Comparison of ENCODE assay signal across 26 mouse cellular contexts in genomic region chr4:85257771-85258341, GRCm38 (mm10). TPM values are rescaled to one million over a fixed set of nuclear protein-coding genes. Genes with fewer than 3 reads are reported as not detected.
DNase-seq lines count a peak whose midpoint lies in the region; ATAC-seq and TF ChIP-seq lines count a peak whose summit lies in the region.
"Had no signal": no experiment of that assay in that cellular context is flagged by ENCODE, and none has a peak within 500 bp of the region (broad histone marks: within the 10 kb centered on the region; RNA-seq: fewer than 3 reads in every experiment).

No protein-coding gene starts in this region.

- no peak overlapping the region for H3K27ac ChIP-seq in hindbrain, embryonic 11.5 days (ENCODE audit: low read depth, low read length)
- H3K27ac ChIP-seq in hindbrain, embryonic 10.5 days: no peak overlapping the region
- H3K27ac ChIP-seq in midbrain, postnatal 0 days (ENCODE audit: low read depth, low read length): no peak overlapping the region
- H3K27ac ChIP-seq in midbrain, embryonic 11.5 days (ENCODE audit: low read depth, low read length): no peak overlapping the region
- H3K27ac ChIP-seq in forebrain, embryonic 11.5 days (ENCODE audit: low read depth, low read length): no peak overlapping the region
- no peak overlapping the region for H3K27ac ChIP-seq in heart, embryonic 12.5 days (ENCODE audit: poor library complexity, severe bottlenecking)
- H3K27ac ChIP-seq: embryonic facial prominence, embryonic 10.5 days; heart, embryonic 13.5 days; limb, embryonic 13.5 days; liver, embryonic 12.5 days; midbrain, embryonic 12.5 days had no signal

- no peaks in the 10 kb centered on the region for H3K4me1 ChIP-seq in hindbrain, embryonic 11.5 days (replicated peaks; ENCODE audit: control insufficient read depth, insufficient read depth, low read length)
- no peaks in the 10 kb centered on the region for H3K4me1 ChIP-seq in hindbrain, embryonic 10.5 days (replicated peaks)
- no peaks in the 10 kb centered on the region for H3K4me1 ChIP-seq in midbrain, postnatal 0 days (ENCODE audit: insufficient read depth, low read length)
- no peaks in the 10 kb centered on the region for H3K4me1 ChIP-seq in midbrain, embryonic 11.5 days (ENCODE audit: control insufficient read depth, insufficient read depth, low read length)
- no peaks in the 10 kb centered on the region for H3K4me1 ChIP-seq in forebrain, embryonic 11.5 days (replicated peaks; ENCODE audit: control insufficient read depth, insufficient read depth, low read length)
- H3K4me1 ChIP-seq in heart, embryonic 12.5 days (replicated peaks): no peaks in the 10 kb centered on the region
- H3K4me1 ChIP-seq: embryonic facial prominence, embryonic 10.5 days; heart, embryonic 13.5 days; limb, embryonic 13.5 days; liver, embryonic 12.5 days had no signal

- no peak for TF ChIP-seq CTCF in midbrain, postnatal 0 days (IDR thresholded peaks at IDR 0.05)

- no peak overlapping the region for H3K4me2 ChIP-seq in hindbrain, embryonic 11.5 days (replicated peaks; ENCODE audit: low read depth, low read length)
- H3K4me2 ChIP-seq in midbrain, postnatal 0 days (ENCODE audit: low read depth, low read length, poor library complexity, severe bottlenecking): no peak overlapping the region
- no peak overlapping the region for H3K4me2 ChIP-seq in midbrain, embryonic 11.5 days
- H3K4me2 ChIP-seq in forebrain, embryonic 11.5 days (ENCODE audit: low read depth, low read length, severe bottlenecking): no peak overlapping the region
- no peak overlapping the region for H3K4me2 ChIP-seq in heart, embryonic 12.5 days
- H3K4me2 ChIP-seq: heart, embryonic 13.5 days; limb, embryonic 13.5 days; liver, embryonic 12.5 days; midbrain, embryonic 12.5 days had no signal

- no peaks in the 10 kb centered on the region for H3K9me3 ChIP-seq in hindbrain, embryonic 11.5 days (ENCODE audit: control insufficient read depth, low read length)
- no peaks in the 10 kb centered on the region for H3K9me3 ChIP-seq in hindbrain, embryonic 10.5 days
- H3K9me3 ChIP-seq in midbrain, postnatal 0 days (ENCODE audit: low read length): no peaks in the 10 kb centered on the region
- no peaks in the 10 kb centered on the region for H3K9me3 ChIP-seq in midbrain, embryonic 11.5 days (ENCODE audit: control insufficient read depth, low read length)
- H3K9me3 ChIP-seq in forebrain, embryonic 11.5 days (ENCODE audit: control insufficient read depth, low read length): no peaks in the 10 kb centered on the region
- no peaks in the 10 kb centered on the region for H3K9me3 ChIP-seq in heart, embryonic 12.5 days (replicated peaks)
- H3K9me3 ChIP-seq: embryonic facial prominence, embryonic 10.5 days; heart, embryonic 13.5 days; limb, embryonic 13.5 days; liver, embryonic 12.5 days; midbrain, embryonic 12.5 days had no signal

- 80% methylated on average over 3 of the region's 4 CpGs for WGBS in hindbrain, embryonic 11.5 days
- 75% methylated on average over 4 of the region's 4 CpGs for WGBS in hindbrain, embryonic 10.5 days
- 85% methylated on average over 3 of the region's 4 CpGs for WGBS in midbrain, postnatal 0 days
- 88% methylated on average over 4 of the region's 4 CpGs for WGBS in midbrain, embryonic 11.5 days
- 88% methylated on average over 4 of the region's 4 CpGs for WGBS in forebrain, embryonic 11.5 days
- WGBS in heart, embryonic 12.5 days: 76% methylated on average over 4 of the region's 4 CpGs

- H3K36me3 ChIP-seq in hindbrain, embryonic 11.5 days (ENCODE audit: control insufficient read depth, insufficient read depth, low read length): no peaks in the 10 kb centered on the region
- no peaks in the 10 kb centered on the region for H3K36me3 ChIP-seq in hindbrain, embryonic 10.5 days
- no peaks in the 10 kb centered on the region for H3K36me3 ChIP-seq in midbrain, postnatal 0 days (ENCODE audit: insufficient read depth, low read length)
- no peaks in the 10 kb centered on the region for H3K36me3 ChIP-seq in midbrain, embryonic 11.5 days (ENCODE audit: control insufficient read depth, insufficient read depth, low read length)
- no peaks in the 10 kb centered on the region for H3K36me3 ChIP-seq in forebrain, embryonic 11.5 days (ENCODE audit: control insufficient read depth, insufficient read depth, low read length)
- no peaks in the 10 kb centered on the region for H3K36me3 ChIP-seq in heart, embryonic 12.5 days
- H3K36me3 ChIP-seq: embryonic facial prominence, embryonic 10.5 days; heart, embryonic 13.5 days; limb, embryonic 13.5 days; liver, embryonic 12.5 days; midbrain, embryonic 12.5 days had no signal

- no peak for DNase-seq in hindbrain, embryonic 11.5 days (ENCODE audit: low spot score)
- no peak for DNase-seq in hindbrain, embryonic 10.5 days (ENCODE audit: low spot score)
- peak; percentile 15 for DNase-seq in midbrain, postnatal 0 days (ENCODE audit: low spot score)
- DNase-seq in midbrain, embryonic 11.5 days (ENCODE audit: low spot score, missing footprints): no peak
- DNase-seq in cerebellum, postnatal 14 days: peak; percentile 63 to 85
- DNase-seq in forebrain, embryonic 11.5 days (ENCODE audit: low spot score): no peak
- no peak for DNase-seq in frontal cortex, postnatal 10 days (ENCODE audit: low spot score in 2 of 2)
- DNase-seq: adrenal gland, postnatal 14 days; gastrocnemius, postnatal 14 days; heart, adult 18-20 months; heart, postnatal 14 days; kidney, postnatal 36 days; lung, adult 18-20 months; lung, postnatal 14 days; right cerebral cortex, postnatal 25 days; spleen, adult 18-20 months had no signal

- H3K27me3 ChIP-seq in hindbrain, embryonic 11.5 days (ENCODE audit: control insufficient read depth, insufficient read depth, low read length): no peaks in the 10 kb centered on the region
- no peaks in the 10 kb centered on the region for H3K27me3 ChIP-seq in hindbrain, embryonic 10.5 days (ENCODE audit: insufficient read depth, poor library complexity, severe bottlenecking)
- H3K27me3 ChIP-seq in midbrain, postnatal 0 days (ENCODE audit: insufficient read depth, low read length): no peaks in the 10 kb centered on the region
- no peaks in the 10 kb centered on the region for H3K27me3 ChIP-seq in midbrain, embryonic 11.5 days (ENCODE audit: control insufficient read depth, insufficient read depth, low read length)
- H3K27me3 ChIP-seq in forebrain, embryonic 11.5 days (ENCODE audit: control insufficient read depth, insufficient read depth, low read length): no peaks in the 10 kb centered on the region
- no peaks in the 10 kb centered on the region for H3K27me3 ChIP-seq in heart, embryonic 12.5 days (replicated peaks)
- H3K27me3 ChIP-seq: heart, embryonic 13.5 days; limb, embryonic 13.5 days; liver, embryonic 12.5 days; midbrain, embryonic 12.5 days had no signal

- H3K9ac ChIP-seq in hindbrain, embryonic 11.5 days (ENCODE audit: low read depth, low read length): no peak overlapping the region
- H3K9ac ChIP-seq in midbrain, postnatal 0 days (replicated peaks; ENCODE audit: low read length, poor library complexity, severe bottlenecking): no peak overlapping the region
- no peak overlapping the region for H3K9ac ChIP-seq in midbrain, embryonic 11.5 days (ENCODE audit: low read length)
- H3K9ac ChIP-seq in forebrain, embryonic 11.5 days (ENCODE audit: low read length): no peak overlapping the region
- no peak overlapping the region for H3K9ac ChIP-seq in heart, embryonic 12.5 days
- H3K9ac ChIP-seq: heart, embryonic 13.5 days; limb, embryonic 13.5 days; liver, embryonic 12.5 days; midbrain, embryonic 12.5 days had no signal

- peak; percentile 26; the same call in 1 of the 2 replicates for ATAC-seq in hindbrain, embryonic 11.5 days (ENCODE audit: low FRiP score)
- ATAC-seq in midbrain, postnatal 0 days (ENCODE audit: low FRiP score): no peak
- ATAC-seq in midbrain, embryonic 11.5 days (ENCODE audit: low FRiP score): no peak
- ATAC-seq in forebrain, embryonic 11.5 days (replicated peaks; ENCODE audit: low FRiP score): no peak
- ATAC-seq in heart, embryonic 12.5 days (ENCODE audit: insufficient number of reproducible peaks, low FRiP score): no peak
- ATAC-seq: forebrain, embryonic 16.5 days; intestine, postnatal 0 days; liver, embryonic 12.5 days had no signal

- no peak overlapping the region for H3K4me3 ChIP-seq in hindbrain, embryonic 11.5 days (ENCODE audit: low read depth, low read length)
- H3K4me3 ChIP-seq in hindbrain, embryonic 10.5 days: no peak overlapping the region
- H3K4me3 ChIP-seq in midbrain, postnatal 0 days (ENCODE audit: low read depth, low read length): no peak overlapping the region
- no peak overlapping the region for H3K4me3 ChIP-seq in midbrain, embryonic 11.5 days (ENCODE audit: low read depth, low read length)
- no peak overlapping the region for H3K4me3 ChIP-seq in forebrain, embryonic 11.5 days (ENCODE audit: low read depth, low read length)
- no peak overlapping the region for H3K4me3 ChIP-seq in heart, embryonic 12.5 days
- H3K4me3 ChIP-seq: embryonic facial prominence, embryonic 10.5 days; heart, embryonic 13.5 days; limb, embryonic 13.5 days; liver, embryonic 12.5 days; midbrain, embryonic 12.5 days had no signal

RNA-seq across cellular contexts. Expression of gene Sh3gl2, which starts 52.9 kb away (rescaled TPM):
- polyA plus RNA-seq in hindbrain, embryonic 11.5 days (2014; fragmentation: Nextera tagmentation; extraction: Ambion mirVana): 12.9 and 15.1 TPM in 2 replicates
- 4.1 and 6.9 TPM in 2 replicates for polyA plus RNA-seq in hindbrain, embryonic 10.5 days (2016; fragmentation: Nextera tagmentation; extraction: Ambion mirVana)
- 47.4 and 50.6 TPM in 2 replicates for total RNA-seq in midbrain, postnatal 0 days (2014; rRNA removed)
- 123 and 132 TPM in 2 replicates for polyA plus RNA-seq in midbrain, postnatal 0 days (2015; fragmentation: Nextera tagmentation; extraction: Ambion mirVana)
- polyA plus RNA-seq in midbrain, embryonic 11.5 days (2014; fragmentation: Nextera tagmentation; extraction: Ambion mirVana): 8.4 and 10.3 TPM in 2 replicates
- 8.3 and 9.0 TPM in 2 replicates for polyA plus RNA-seq in forebrain, embryonic 11.5 days (2014; fragmentation: Nextera tagmentation; extraction: Ambion mirVana)
- 0.31 and 0.65 TPM in 2 replicates for polyA plus RNA-seq in heart, embryonic 12.5 days (2016; fragmentation: Nextera tagmentation; extraction: Ambion mirVana)
- total RNA-seq: common myeloid progenitor, adult 5-6 weeks; megakaryocyte progenitor cell, adult 5-6 weeks had no signal

Comparison
In these comparisons a context has a peak if more than half of its experiments do, and no peak if none do; other contexts are left out.
1. DNase-seq: peak in midbrain, postnatal 0 days (single experiment) and cerebellum, postnatal 14 days (2 of 2); none in hindbrain, embryonic 11.5 days (single experiment), hindbrain, embryonic 10.5 days (single experiment), midbrain, embryonic 11.5 days (single experiment), forebrain, embryonic 11.5 days (single experiment) and frontal cortex, postnatal 10 days (0 of 2).